Mouse (Mus musculus) forebrain, embryonic 10.5 days (tissue): Measurements from ENCODE around the gene Stk35. TPM values are rescaled to one million over a fixed set of nuclear protein-coding genes. Genes with fewer than 3 reads are reported as not detected.

Experiments used
- DNase-seq: peaks from one replicate; pipeline ENCODE4 v3.0.0-alpha.2; 2017; ENCODE audit warnings: low spot score; ENCODE audit errors: extremely low spot score
- H3K27ac ChIP-seq: fragments of 300-500 bp; sonication (generic); 2 replicates; pipeline ENCODE4 v1.5.1; 2016; ENCODE audit warnings: mild to moderate bottlenecking
- H3K27me3 ChIP-seq: fragments of 300-500 bp; sonication (generic); 2 replicates; pipeline ENCODE4 v1.6.1; 2016; ENCODE audit warnings: mild to moderate bottlenecking; ENCODE audit not compliant: poor library complexity, severe bottlenecking
- H3K36me3 ChIP-seq: fragments of 300-500 bp; sonication (generic); replicated peaks from 2 replicates; pipeline ENCODE4 v1.6.1; 2016; ENCODE audit warnings: mild to moderate bottlenecking, moderate library complexity
- H3K4me1 ChIP-seq: fragments of 300-500 bp; sonication (generic); 2 replicates; pipeline ENCODE4 v1.6.1; 2016
- H3K4me3 ChIP-seq: fragments of 300-500 bp; sonication (generic); 2 replicates; pipeline ENCODE4 v1.5.1; 2016; ENCODE audit warnings: mild to moderate bottlenecking, moderate library complexity
- H3K9me3 ChIP-seq: fragments of 300-500 bp; sonication (generic); 2 replicates; pipeline ENCODE4 v1.6.1; 2016; ENCODE audit warnings: mild to moderate bottlenecking, moderate library complexity
- WGBS: fragments of 180-500 bp; shearing (Covaris S2); methylation state at CpG from one replicate; pipeline ENCODE4 v1.1.7; 2016; 5-methylcytosine and 5-hydroxymethylcytosine counted together
- polyA plus RNA-seq: library from polyadenylated mRNA; unstranded; fragments of >200 nt; fragmentation: Nextera tagmentation; extraction: Ambion mirVana; gene quantifications from 2 replicates; pipeline ENCODE4 v1.2.1, GENCODE M21; 2016

The Stk35 gene
- 11.0 and 13.8 TPM in 2 replicates for polyA plus RNA-seq

DNA sequence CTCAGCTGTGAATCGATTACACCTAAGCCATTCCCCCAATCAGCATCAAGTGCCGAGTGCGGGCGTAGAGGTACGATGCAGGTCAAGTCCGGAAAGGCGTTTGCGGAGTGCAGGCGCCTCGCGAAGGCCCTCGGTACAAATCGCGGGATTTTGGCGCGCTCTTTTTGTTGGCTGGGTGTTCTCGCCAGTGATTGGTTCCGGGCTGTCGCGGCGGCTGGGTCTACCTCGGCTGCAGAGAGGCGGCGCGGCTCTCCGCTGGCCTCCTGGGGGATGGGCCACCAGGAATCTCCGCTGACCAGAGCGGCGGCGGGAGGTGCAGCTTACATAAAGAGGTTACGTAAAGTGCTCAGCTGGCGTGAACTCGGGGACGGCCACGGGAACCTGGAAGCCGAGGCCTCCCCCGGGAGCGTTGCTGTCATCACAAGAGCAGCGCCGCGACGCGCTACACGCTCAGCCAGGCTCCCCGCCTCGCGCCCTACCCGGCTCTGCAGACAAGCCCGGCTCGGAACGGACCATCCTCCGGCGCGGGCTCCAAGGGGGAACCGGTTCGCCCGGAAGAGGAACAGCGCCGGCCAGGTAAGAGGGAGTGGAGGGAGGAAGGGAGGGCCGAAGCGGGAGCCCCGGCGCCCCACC is at the start of gene Stk35:
Gene Stk35 (plus strand): TSS at position 247 of the 633 bp plus-strand sequence.
- Histone ChIP-seq H3K27ac (peak within 1 kb of the TSS; percentile 96), H3K9me3 (no peaks in the 10 kb centered on the region), H3K4me3 (peak within 1 kb of the TSS; percentile 88), H3K27me3 (no peaks in the 10 kb centered on the region), H3K4me1 (peaks cover 33% of the 10 kb centered on the region), H3K36me3 (peaks cover 36% of the 10 kb centered on the region)
- DNase-seq, result peak; percentile 94
- under 1% methylated on average over 62 of the region's 63 CpGs for WGBS

DNA sequence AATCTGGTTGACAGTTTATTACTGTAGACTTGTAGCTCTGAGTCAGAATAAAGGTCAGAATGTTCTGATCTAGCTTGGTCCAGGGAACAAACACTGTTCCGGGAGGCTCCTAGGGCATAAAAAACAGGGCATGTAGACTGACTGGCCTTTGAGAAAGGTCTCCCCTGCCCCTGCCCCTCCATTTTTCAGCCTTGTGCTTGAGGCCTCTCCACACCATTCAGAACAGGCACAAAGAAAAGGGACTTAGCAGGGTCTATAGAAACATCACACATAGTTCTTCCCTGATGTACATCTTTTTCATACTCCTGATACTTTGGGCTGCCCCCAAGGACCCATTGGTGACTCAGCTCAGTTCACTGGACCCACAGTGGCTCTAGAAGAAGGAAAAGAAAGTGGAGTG is 18.3 kb upstream of the Stk35 start:
- Histone ChIP-seq H3K27ac (no peak overlapping the region), H3K4me3 (no peak overlapping the region)
- WGBS, result 100% methylated on average over 1 of the region's 1 CpGs

DNA sequence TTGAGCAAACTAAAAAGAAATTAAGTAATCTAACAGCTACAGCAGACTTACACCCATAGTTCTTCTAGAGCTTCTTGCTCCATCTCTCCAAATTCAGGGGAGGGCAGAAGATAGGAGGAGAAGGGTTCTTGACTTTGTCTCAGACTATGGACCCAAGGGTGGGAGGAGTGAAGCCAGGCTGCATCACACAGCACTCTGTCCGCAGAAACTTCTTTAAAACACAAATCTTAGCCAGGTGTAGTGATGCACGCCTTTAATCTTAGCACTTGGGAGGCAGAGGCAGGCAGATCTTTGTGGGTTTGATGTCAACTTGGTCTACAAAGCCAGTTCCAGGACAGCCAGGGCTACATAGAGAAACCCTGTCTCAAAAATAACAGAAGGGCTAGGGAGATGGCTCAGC is 3.8 kb upstream of the Stk35 start:
- H3K36me3 ChIP-seq, result no peaks in the 10 kb centered on the region
- H3K27me3 ChIP-seq, result no peaks in the 10 kb centered on the region
- H3K27ac ChIP-seq, result no peak overlapping the region
- H3K4me3 ChIP-seq, result no peak overlapping the region
- DNase-seq, result no peak
- 89% methylated on average over 2 of the region's 2 CpGs for whole genome bisulfite sequencing
- peaks cover 8% of the 10 kb centered on the region for H3K4me1 ChIP-seq
- peaks cover 9% of the 10 kb centered on the region for H3K9me3 ChIP-seq

More for the DNA sequence above, 18.3 kb upstream of the Stk35 start:
- DNase-seq, result no peak
- H3K4me1 ChIP-seq, result no peaks in the 10 kb centered on the region
- H3K36me3 ChIP-seq, result no peaks in the 10 kb centered on the region
- H3K27me3 ChIP-seq, result no peaks in the 10 kb centered on the region
- H3K9me3 ChIP-seq, result no peaks in the 10 kb centered on the region

DNA sequence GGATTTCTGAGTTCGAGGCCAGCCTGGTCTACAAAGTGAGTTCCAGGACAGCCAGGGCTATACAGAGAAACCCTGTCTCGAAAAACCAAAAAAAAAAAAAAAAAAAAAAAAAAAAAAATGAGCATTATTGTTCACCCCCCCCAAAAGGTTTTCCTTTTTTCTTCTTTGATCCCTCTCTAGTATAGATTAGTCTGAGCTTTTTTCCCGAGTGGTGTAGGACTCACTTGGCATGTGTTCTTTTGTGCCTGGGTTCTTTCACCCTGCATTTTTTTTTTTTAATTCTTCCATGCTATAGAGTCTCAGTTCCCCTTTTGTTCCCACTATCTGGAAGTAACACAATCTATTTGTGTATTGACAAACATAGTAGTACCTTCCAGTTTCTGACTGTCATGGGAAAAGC is 2.6 kb upstream of the Stk35 start:
- WGBS, result 79% methylated on average over 2 of the region's 3 CpGs
- no peak overlapping the region for H3K27ac ChIP-seq
- peaks cover 19% of the 10 kb centered on the region for H3K4me1 ChIP-seq
- peaks cover 9% of the 10 kb centered on the region for H3K9me3 ChIP-seq
- no peaks in the 10 kb centered on the region for H3K27me3 ChIP-seq
- no peak overlapping the region for H3K4me3 ChIP-seq
- DNase-seq, result no peak
- peaks cover 10% of the 10 kb centered on the region for H3K36me3 ChIP-seq

DNA sequence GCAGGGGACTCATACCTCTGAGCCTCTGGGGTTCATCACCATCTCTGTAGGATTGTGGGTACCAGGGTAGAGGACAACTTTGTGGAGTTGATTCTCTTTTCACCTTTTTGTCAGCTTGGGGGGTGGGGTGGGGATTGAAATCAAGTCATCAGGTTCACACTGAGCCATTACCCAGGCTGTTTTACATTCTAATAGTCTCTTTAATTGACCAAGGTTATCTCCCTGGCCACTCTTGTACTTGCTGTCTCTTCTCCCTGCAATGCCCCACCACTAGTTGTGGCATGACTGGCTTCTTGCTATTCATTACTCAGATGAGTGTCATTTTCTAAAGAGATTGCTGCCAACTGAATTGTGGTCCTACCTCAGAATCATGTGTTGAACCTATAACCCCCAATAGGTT is 1.9 kb upstream of the Stk35 start:
- Histone ChIP-seq H3K9me3 (peaks cover 9% of the 10 kb centered on the region), H3K27ac (no peak overlapping the region), H3K36me3 (peaks cover 17% of the 10 kb centered on the region), H3K4me1 (peaks cover 26% of the 10 kb centered on the region), H3K27me3 (no peaks in the 10 kb centered on the region), H3K4me3 (no peak overlapping the region)
- DNase-seq, result no peak

DNA sequence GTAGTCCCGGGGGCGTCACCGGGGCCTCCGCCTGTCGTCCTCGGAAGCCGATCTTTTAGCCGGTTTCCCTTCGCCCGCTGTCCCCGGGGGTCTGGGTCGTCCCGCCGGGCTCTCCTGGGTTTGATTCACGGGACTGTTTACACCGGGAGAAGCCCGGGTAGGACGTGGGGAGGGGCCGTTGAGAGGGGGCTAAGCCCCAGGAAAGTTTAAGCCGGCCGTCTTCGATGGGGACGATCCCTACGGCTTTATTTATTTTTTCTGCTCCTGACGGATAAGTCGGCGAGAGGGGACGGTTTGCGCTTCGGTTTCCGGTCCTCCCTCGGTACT is 550 bp downstream of the Stk35 start:
- Histone ChIP-seq H3K4me3 (peak overlapping the region; percentile 88), H3K27me3 (no peaks in the 10 kb centered on the region), H3K9me3 (no peaks in the 10 kb centered on the region), H3K36me3 (peaks cover 41% of the 10 kb centered on the region), H3K27ac (peak overlapping the region; percentile 96), H3K4me1 (peaks cover 33% of the 10 kb centered on the region)
- WGBS, result under 1% methylated on average over 32 of the region's 32 CpGs
- DNase-seq, result no peak

DNA sequence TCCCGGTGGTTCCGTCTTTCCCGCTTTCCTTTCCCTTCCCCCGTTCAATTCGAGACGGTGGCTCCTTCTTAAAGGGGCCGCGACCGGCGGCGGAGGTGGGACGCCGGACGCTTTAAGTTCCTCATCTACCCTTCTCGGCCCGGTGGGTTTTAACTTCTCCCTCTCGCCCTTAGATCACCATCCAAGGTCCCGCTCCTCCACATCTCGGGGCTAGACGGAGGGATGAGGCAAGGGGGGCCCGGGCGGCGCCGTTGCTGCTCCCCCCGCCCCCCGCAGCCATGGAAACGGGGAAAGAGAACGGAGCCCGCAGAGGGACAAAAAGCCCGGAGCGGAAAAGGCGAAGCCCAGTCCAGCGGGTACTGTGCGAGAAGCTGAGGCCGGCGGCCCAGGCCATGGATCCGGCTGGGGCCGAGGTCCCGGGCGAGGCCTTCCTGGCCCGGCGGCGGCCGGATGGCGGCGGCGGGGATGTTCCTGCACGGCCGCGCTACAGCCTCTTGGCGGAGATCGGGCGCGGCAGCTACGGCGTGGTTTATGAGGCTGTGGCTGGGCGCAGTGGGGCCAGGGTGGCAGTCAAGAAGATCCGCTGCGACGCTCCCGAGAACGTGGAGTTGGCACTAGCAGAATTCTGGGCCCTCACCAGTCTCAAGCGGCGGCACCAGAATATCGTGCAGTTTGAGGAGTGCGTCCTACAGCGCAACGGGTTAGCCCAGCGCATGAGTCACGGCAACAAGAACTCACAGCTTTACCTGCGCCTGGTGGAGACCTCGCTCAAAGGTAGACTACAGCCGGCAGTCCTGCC is 1.1 kb downstream of the Stk35 start:
- no peaks in the 10 kb centered on the region for H3K27me3 ChIP-seq
- H3K36me3 ChIP-seq, result peaks cover 47% of the 10 kb centered on the region
- no peaks in the 10 kb centered on the region for H3K9me3 ChIP-seq
- peak overlapping the region; percentile 96 for H3K27ac ChIP-seq
- H3K4me3 ChIP-seq, result peak overlapping the region; percentile 88
- peak; percentile 90 for DNase-seq
- under 1% methylated on average over 73 of the region's 73 CpGs for WGBS
- peaks cover 34% of the 10 kb centered on the region for H3K4me1 ChIP-seq

DNA sequence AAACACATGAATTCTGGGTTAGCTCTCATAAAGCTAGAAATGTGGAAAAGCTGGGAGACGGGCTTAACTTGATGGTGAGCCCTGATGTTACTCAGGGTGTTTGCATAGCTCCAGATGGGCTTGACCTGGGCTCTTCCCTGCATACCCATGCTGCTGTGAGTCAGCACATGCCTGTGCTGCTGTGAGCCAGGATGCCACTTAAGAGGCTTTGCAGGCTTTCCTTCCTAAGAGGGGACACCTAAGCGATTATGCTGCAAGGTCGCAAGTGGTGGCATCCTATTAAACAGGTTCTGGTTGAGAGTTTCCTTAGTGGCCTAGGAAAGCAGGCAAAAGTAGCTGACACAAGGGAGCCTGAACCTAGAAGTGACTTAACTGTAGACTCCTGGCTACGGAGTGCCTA is 5.2 kb downstream of the Stk35 start:
- DNase-seq, result no peak
- WGBS, result 89% methylated on average over 4 of the region's 4 CpGs
- H3K27ac ChIP-seq, result no peak overlapping the region
- H3K36me3 ChIP-seq, result peaks cover 87% of the 10 kb centered on the region
- H3K4me1 ChIP-seq, result peaks cover 29% of the 10 kb centered on the region
- H3K27me3 ChIP-seq, result no peaks in the 10 kb centered on the region
- no peak overlapping the region for H3K4me3 ChIP-seq
- H3K9me3 ChIP-seq, result no peaks in the 10 kb centered on the region

DNA sequence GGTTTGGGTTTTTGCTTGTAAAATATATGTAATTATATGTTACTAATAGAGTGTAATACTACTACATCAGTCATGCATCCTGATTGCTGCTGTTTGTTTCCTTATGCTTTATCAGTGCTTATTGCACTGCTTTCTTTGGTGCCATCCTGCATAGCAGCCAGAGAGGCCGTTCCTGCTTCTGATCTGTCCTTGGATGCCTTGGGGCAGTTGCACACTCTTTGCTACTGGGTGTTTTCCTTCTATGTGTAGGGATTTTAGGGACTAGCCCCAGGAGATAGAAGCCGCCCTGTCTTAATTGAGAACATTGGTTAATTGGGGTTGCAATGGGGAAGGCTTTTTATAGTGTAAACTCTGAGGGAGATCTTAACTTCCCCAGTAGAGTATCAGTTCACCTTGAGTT is 6.2 kb downstream of the Stk35 start:
- no peak for DNase-seq
- Histone ChIP-seq H3K27me3 (no peaks in the 10 kb centered on the region), H3K9me3 (no peaks in the 10 kb centered on the region), H3K27ac (no peak overlapping the region), H3K4me1 (peaks cover 29% of the 10 kb centered on the region), H3K4me3 (no peak overlapping the region), H3K36me3 (peaks cover 97% of the 10 kb centered on the region)
- 93% methylated on average over 2 of the region's 2 CpGs for WGBS

DNA sequence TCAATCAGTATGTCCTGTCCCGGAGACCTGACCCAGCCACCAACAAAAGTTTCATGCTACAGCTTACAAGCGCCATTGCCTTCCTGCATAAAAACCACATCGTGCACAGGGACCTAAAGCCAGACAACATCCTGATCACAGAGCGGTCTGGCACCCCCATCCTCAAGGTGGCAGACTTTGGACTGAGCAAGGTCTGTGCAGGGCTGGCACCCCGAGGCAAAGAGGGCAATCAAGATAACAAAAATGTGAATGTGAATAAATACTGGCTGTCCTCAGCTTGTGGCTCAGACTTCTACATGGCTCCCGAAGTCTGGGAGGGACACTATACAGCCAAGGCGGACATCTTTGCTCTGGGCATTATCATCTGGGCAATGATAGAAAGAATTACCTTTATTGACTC is 10.2 kb downstream of the Stk35 start:
- no peaks in the 10 kb centered on the region for H3K9me3 ChIP-seq
- H3K4me1 ChIP-seq, result peaks cover 4% of the 10 kb centered on the region; the same call in 1 of the 2 replicates
- H3K27me3 ChIP-seq, result no peaks in the 10 kb centered on the region
- no peak overlapping the region for H3K27ac ChIP-seq
- peaks cover 100% of the 10 kb centered on the region for H3K36me3 ChIP-seq
- no peak overlapping the region for H3K4me3 ChIP-seq
- DNase-seq, result no peak
- 94% methylated on average over 7 of the region's 7 CpGs for WGBS

DNA sequence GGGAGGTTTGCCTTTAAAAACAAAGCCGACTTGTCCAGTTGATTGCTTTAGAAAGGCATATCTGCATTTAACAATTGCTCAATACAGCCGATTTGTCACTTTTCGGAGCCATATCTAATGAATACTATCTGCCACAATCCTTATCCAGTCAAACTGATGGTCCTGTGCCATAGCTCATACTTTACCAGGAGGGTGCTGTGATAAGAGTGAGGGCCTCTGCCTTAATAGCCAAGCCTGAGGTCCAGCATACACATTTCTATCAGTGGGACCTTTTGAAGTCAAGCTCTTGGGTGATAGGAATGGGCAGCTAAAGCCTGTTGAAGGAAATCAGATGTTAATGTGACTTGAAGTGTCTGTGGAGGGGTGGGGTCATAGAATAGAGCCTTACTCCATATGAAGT is 13.7 kb downstream of the Stk35 start:
- Histone ChIP-seq H3K27me3 (no peaks in the 10 kb centered on the region), H3K9me3 (no peaks in the 10 kb centered on the region), H3K27ac (no peak overlapping the region), H3K36me3 (peaks cover 100% of the 10 kb centered on the region), H3K4me1 (no peaks in the 10 kb centered on the region), H3K4me3 (no peak overlapping the region)
- WGBS, result 87% methylated on average over 3 of the region's 3 CpGs
- no peak for DNase-seq

DNA sequence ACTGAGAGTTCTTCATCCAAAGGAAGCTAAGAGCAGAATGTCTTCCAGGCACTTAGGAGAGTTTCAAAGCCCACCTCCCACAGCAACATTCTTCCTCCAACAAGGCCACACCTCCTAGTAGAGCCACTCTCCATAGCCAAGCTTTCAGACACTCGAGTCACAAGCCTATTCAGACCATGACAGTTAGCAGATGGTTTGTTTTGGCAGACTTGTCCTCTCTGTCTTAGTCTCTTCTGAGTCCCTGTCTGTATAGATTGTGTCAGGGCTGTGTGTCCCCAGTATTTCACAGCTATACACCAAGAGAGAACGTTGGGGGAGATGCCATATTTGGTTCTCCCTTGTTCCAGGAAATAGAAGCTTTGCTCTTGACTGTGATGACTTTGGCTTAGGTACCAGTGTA is 14.8 kb downstream of the Stk35 start:
- H3K9me3 ChIP-seq, result no peaks in the 10 kb centered on the region
- H3K27me3 ChIP-seq, result no peaks in the 10 kb centered on the region
- 82% methylated on average over 2 of the region's 2 CpGs for WGBS
- DNase-seq, result no peak
- H3K27ac ChIP-seq, result no peak overlapping the region
- no peaks in the 10 kb centered on the region for H3K4me1 ChIP-seq
- no peak overlapping the region for H3K4me3 ChIP-seq
- peaks cover 100% of the 10 kb centered on the region for H3K36me3 ChIP-seq

DNA sequence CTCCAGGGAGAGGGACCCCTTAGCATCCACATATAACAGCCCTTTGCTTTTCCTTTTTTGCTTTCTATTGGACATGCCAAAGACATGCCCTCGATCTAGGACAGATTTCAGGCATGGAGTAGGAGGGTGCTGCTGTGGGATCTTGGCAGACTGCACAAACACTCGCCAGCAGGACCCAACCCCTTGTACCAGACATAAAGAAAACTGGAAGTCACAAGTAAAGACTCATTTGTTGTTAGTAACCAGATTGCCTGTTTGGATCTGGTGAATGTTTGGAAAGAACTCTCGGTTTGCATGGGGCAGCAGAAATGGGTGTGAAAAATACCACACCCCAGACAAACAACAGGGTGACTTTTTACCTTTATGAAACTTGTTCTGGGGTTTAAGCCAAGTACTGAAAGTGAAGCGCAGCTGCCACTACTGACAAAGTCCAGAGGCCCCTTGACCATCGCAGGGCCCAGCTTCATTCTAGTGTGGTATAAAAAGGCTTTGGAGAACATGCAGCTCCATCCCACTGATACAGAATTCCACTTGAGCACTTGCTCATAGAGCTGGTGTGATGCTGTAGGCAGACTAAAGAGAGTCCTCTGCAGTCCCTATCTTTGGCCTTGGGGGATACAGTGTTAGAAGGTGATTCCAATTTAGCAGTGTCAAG is 17.4 kb downstream of the Stk35 start:
- Histone ChIP-seq H3K4me1 (no peaks in the 10 kb centered on the region), H3K36me3 (peaks cover 100% of the 10 kb centered on the region), H3K4me3 (no peak overlapping the region), H3K9me3 (no peaks in the 10 kb centered on the region), H3K27ac (no peak overlapping the region), H3K27me3 (no peaks in the 10 kb centered on the region)
- 92% methylated on average over 5 of the region's 5 CpGs for WGBS
- no peak for DNase-seq
